In the genomic region with DNA sequence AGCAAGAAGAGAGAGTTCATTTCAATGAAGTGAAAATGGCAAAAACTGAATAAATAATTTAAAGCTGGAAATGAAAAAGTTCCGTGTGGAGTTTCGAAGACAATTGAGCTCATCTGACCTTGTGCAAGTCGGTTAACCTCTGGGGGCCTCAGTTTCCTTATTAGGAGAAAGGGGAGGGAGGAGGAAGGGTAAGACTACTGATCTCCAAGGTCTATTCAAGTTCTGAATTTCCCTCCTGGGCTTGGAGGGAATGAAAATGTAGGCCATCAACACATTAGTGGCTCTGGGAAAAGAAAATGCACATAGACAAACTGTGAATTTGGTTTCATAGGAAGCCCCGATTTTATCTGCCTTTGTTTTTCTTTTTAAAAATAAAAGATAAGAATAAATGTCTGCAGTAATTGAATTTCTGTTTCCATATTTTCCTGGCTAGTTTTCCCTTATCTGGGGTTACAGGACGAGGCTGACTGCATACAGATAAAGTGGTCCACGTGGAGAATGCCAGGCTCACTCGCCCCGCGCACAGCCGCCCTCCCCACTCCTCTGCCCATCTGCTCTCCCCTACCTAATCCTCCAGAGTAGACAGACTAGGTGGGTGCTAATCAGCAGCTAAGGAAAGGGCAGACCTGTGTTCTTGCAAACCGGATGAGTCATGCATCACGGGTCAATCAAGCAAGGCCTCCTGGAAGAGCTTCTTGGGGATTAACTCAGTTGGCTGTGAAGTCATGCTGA, we compare ENCODE assay signal across 12 mouse cellular contexts.
DNase-seq lines count a peak whose midpoint lies in the region; ATAC-seq and TF ChIP-seq lines count a peak whose summit lies in the region.
"Had no signal": no experiment of that assay in that cellular context is flagged by ENCODE, and none has a peak within 500 bp of the region (broad histone marks: within the 10 kb centered on the region; RNA-seq: fewer than 3 reads in every experiment).

No protein-coding gene starts in this region.

- H3K4me1 ChIP-seq in cerebellum, adult 2 months (ENCODE audit: control insufficient read depth, insufficient read depth, low read length), result no peaks in the 10 kb centered on the region
- no peaks in the 10 kb centered on the region for H3K4me1 ChIP-seq in hindbrain, embryonic 16.5 days (ENCODE audit: control insufficient read depth, insufficient read depth, low read depth, low read length)
- no peaks in the 10 kb centered on the region for H3K4me1 ChIP-seq in midbrain, postnatal 0 days (ENCODE audit: insufficient read depth, low read length)

- H3K4me2 ChIP-seq in hindbrain, embryonic 16.5 days (ENCODE audit: low read length), result no peak overlapping the region
- H3K4me2 ChIP-seq in midbrain, postnatal 0 days (ENCODE audit: low read depth, low read length, poor library complexity, severe bottlenecking), result no peak overlapping the region

- TF ChIP-seq POLR2A in cerebellum, adult 2 months (IDR thresholded peaks at IDR 0.05; ENCODE audit: borderline replicate concordance, insufficient read depth, low read length), result no peak

- 41% methylated on average over 12 of the region's 12 CpGs for WGBS in cerebellum, adult 2 months
- WGBS in hindbrain, embryonic 16.5 days, result 43% methylated on average over 12 of the region's 12 CpGs
- 18% methylated on average over 12 of the region's 12 CpGs for WGBS in midbrain, postnatal 0 days

- H3K9ac ChIP-seq in hindbrain, embryonic 16.5 days (ENCODE audit: low read depth, low read length), result no peak overlapping the region
- H3K9ac ChIP-seq in midbrain, postnatal 0 days (replicated peaks; ENCODE audit: low read length, poor library complexity, severe bottlenecking), result no peak overlapping the region
- H3K9ac ChIP-seq: liver, embryonic 14.5 days had no signal

- H3K9me3 ChIP-seq in hindbrain, embryonic 16.5 days (ENCODE audit: control insufficient read depth, low read length), result no peaks in the 10 kb centered on the region
- no peaks in the 10 kb centered on the region for H3K9me3 ChIP-seq in midbrain, postnatal 0 days (ENCODE audit: low read length)

- no peaks in the 10 kb centered on the region for H3K36me3 ChIP-seq in hindbrain, embryonic 16.5 days (ENCODE audit: control insufficient read depth, insufficient read depth, low read length)
- no peaks in the 10 kb centered on the region for H3K36me3 ChIP-seq in midbrain, postnatal 0 days (ENCODE audit: insufficient read depth, low read length)

- H3K27ac ChIP-seq in cerebellum, adult 2 months (ENCODE audit: insufficient read depth, low read length), result no peak overlapping the region
- no peak overlapping the region for H3K27ac ChIP-seq in hindbrain, embryonic 16.5 days (ENCODE audit: low read depth, low read length)
- no peak overlapping the region for H3K27ac ChIP-seq in midbrain, postnatal 0 days (ENCODE audit: low read depth, low read length)
- H3K27ac ChIP-seq: liver, embryonic 14.5 days had no signal

- H3K27me3 ChIP-seq in cerebellum, adult 2 months (ENCODE audit: control insufficient read depth, insufficient read depth, low read length), result no peaks in the 10 kb centered on the region
- H3K27me3 ChIP-seq in hindbrain, embryonic 16.5 days (replicated peaks; ENCODE audit: control insufficient read depth, insufficient read depth, low read length), result no peaks in the 10 kb centered on the region
- H3K27me3 ChIP-seq in midbrain, postnatal 0 days (ENCODE audit: insufficient read depth, low read length), result no peaks in the 10 kb centered on the region

- peak; percentile 83 for ATAC-seq in hindbrain, embryonic 16.5 days
- ATAC-seq in midbrain, postnatal 0 days (ENCODE audit: low FRiP score), result no peak
- ATAC-seq in activated CD4-positive, CD25-positive, alpha-beta regulatory T cell, adult 4 months, result no peak

- DNase-seq in kidney, adult 11 months, result peak; percentile 2
- DNase-seq in kidney, postnatal 10 days, result no peak
- DNase-seq in cerebellum, adult 2 months, result peak; percentile 33 to 68
- DNase-seq in midbrain, postnatal 0 days (ENCODE audit: low spot score), result peak; percentile 36
- DNase-seq in spleen, postnatal 14 days (ENCODE audit: low spot score in 2 of 2), result no peak
- no peak for DNase-seq in layer of hippocampus, postnatal 36 days
- DNase-seq: gastrocnemius, postnatal 10 days; thymus, postnatal 36 days had no signal

- TF ChIP-seq CTCF in cerebellum, adult 2 months (IDR thresholded peaks at IDR 0.05; ENCODE audit: borderline replicate concordance, insufficient read depth, low read depth, low read length), result no peak
- no peak for TF ChIP-seq CTCF in midbrain, postnatal 0 days (IDR thresholded peaks at IDR 0.05)

- H3K4me3 ChIP-seq in cerebellum, adult 2 months (replicated peaks; ENCODE audit: insufficient read depth, low read depth, low read length), result no peak overlapping the region
- H3K4me3 ChIP-seq in hindbrain, embryonic 16.5 days (ENCODE audit: low read length), result no peak overlapping the region
- no peak overlapping the region for H3K4me3 ChIP-seq in midbrain, postnatal 0 days (ENCODE audit: low read depth, low read length)
- H3K4me3 ChIP-seq: myocyte had no signal

Comparison
In these comparisons a context has a peak if more than half of its experiments do, and no peak if none do; other contexts are left out.
1. DNase-seq: peak in kidney, adult 11 months (single experiment), cerebellum, adult 2 months (2 of 2) and midbrain, postnatal 0 days (single experiment); none in kidney, postnatal 10 days (single experiment), spleen, postnatal 14 days (0 of 2) and layer of hippocampus, postnatal 36 days (0 of 2).